In genomic region chr12:105642770-105643321, GRCm38 (mm10) we compare ENCODE assay signal across 28 mouse cellular contexts. TPM values are rescaled to one million over a fixed set of nuclear protein-coding genes. Genes with fewer than 3 reads are reported as not detected.
DNase-seq lines count a peak whose midpoint lies in the region; ATAC-seq and TF ChIP-seq lines count a peak whose summit lies in the region.
"Had no signal": no experiment of that assay in that cellular context is flagged by ENCODE, and none has a peak within 500 bp of the region (broad histone marks: within the 10 kb centered on the region; RNA-seq: fewer than 3 reads in every experiment).

No protein-coding gene starts in this region.

- ATAC-seq in lung, embryonic 16.5 days (ENCODE audit: low read depth), result peak; percentile 56; the same call in 1 of the 2 replicates
- ATAC-seq in lung, postnatal 0 days, result peak; percentile 65
- ATAC-seq: CD4-positive, CD25-positive, alpha-beta regulatory T cell, adult 4 months; forebrain, embryonic 14.5 days; forebrain, postnatal 0 days had no signal

- peak; percentile 30 for DNase-seq in lung, postnatal 0 days (ENCODE audit: low spot score)
- peak; percentile 6 for DNase-seq in lung, postnatal 25 days (ENCODE audit: low spot score)
- DNase-seq in thymus, postnatal 10 days (ENCODE audit: low spot score in 2 of 2), result no peak
- no peak for DNase-seq in ovary, postnatal 10 days (ENCODE audit: low spot score)
- no peak for DNase-seq in liver
- DNase-seq: adrenal gland, adult 2 months; adrenal gland, postnatal 14 days; cerebellum, adult 11 months; cerebellum, adult 2 months; cerebellum, adult 9-11 months; cerebellum, postnatal 25 days; forebrain, postnatal 0 days; gastrocnemius, adult 2 months; gastrocnemius, postnatal 25 days; heart, adult 18-20 months; heart, postnatal 10 days; heart, postnatal 36 days had no signal

- H3K4me2 ChIP-seq in lung, embryonic 16.5 days (ENCODE audit: low read depth, low read length), result no peak overlapping the region
- H3K4me2 ChIP-seq in lung, postnatal 0 days (replicated peaks; ENCODE audit: low read depth, low read length), result no peak overlapping the region
- H3K4me2 ChIP-seq: embryonic facial prominence, embryonic 12.5 days; embryonic facial prominence, embryonic 15.5 days; heart, embryonic 12.5 days; heart, embryonic 15.5 days; hindbrain, embryonic 13.5 days had no signal

- H3K4me1 ChIP-seq in lung, embryonic 16.5 days (replicated peaks; ENCODE audit: control insufficient read depth, insufficient read depth, low read length), result no peaks in the 10 kb centered on the region
- no peaks in the 10 kb centered on the region for H3K4me1 ChIP-seq in lung, postnatal 0 days (ENCODE audit: insufficient read depth, low read depth, low read length)
- H3K4me1 ChIP-seq: embryonic facial prominence, embryonic 12.5 days; embryonic facial prominence, embryonic 15.5 days; heart, embryonic 12.5 days; heart, embryonic 15.5 days; hindbrain, embryonic 10.5 days; hindbrain, embryonic 13.5 days had no signal

- no peak overlapping the region for H3K4me3 ChIP-seq in lung, embryonic 16.5 days (ENCODE audit: low read length)
- H3K4me3 ChIP-seq in lung, postnatal 0 days (ENCODE audit: low read depth, low read length), result no peak overlapping the region
- H3K4me3 ChIP-seq: embryonic facial prominence, embryonic 12.5 days; embryonic facial prominence, embryonic 15.5 days; gastrocnemius, adult 2 months; heart, embryonic 12.5 days; heart, embryonic 15.5 days; hindbrain, embryonic 10.5 days; hindbrain, embryonic 13.5 days had no signal

- no peak overlapping the region for H3K9ac ChIP-seq in lung, embryonic 16.5 days (ENCODE audit: low read length)
- no peak overlapping the region for H3K9ac ChIP-seq in lung, postnatal 0 days (replicated peaks; ENCODE audit: low read depth)
- H3K9ac ChIP-seq: embryonic facial prominence, embryonic 12.5 days; embryonic facial prominence, embryonic 15.5 days; forebrain, postnatal 0 days; heart, embryonic 12.5 days; heart, embryonic 15.5 days; hindbrain, embryonic 13.5 days had no signal

- no peak for TF ChIP-seq CTCF in lung, postnatal 0 days (IDR thresholded peaks at IDR 0.05)

- H3K27me3 ChIP-seq in lung, embryonic 16.5 days (ENCODE audit: control insufficient read depth, insufficient read depth, low read depth, low read length), result no peaks in the 10 kb centered on the region
- H3K27me3 ChIP-seq in lung, postnatal 0 days (replicated peaks; ENCODE audit: insufficient read depth, low read length), result no peaks in the 10 kb centered on the region
- H3K27me3 ChIP-seq: embryonic facial prominence, embryonic 12.5 days; embryonic facial prominence, embryonic 15.5 days; heart, embryonic 12.5 days; heart, embryonic 15.5 days; hindbrain, embryonic 13.5 days had no signal

- no peak overlapping the region for H3K27ac ChIP-seq in lung, embryonic 16.5 days (ENCODE audit: low read length)
- no peak overlapping the region for H3K27ac ChIP-seq in lung, postnatal 0 days (ENCODE audit: low read length)
- H3K27ac ChIP-seq: embryonic facial prominence, embryonic 12.5 days; embryonic facial prominence, embryonic 15.5 days; gastrocnemius, adult 2 months; heart, embryonic 15.5 days; hindbrain, embryonic 10.5 days; hindbrain, embryonic 13.5 days had no signal

- WGBS in lung, embryonic 16.5 days, result 46% methylated on average over 11 of the region's 11 CpGs
- 55% methylated on average over 11 of the region's 11 CpGs for WGBS in lung, postnatal 0 days

- no peaks in the 10 kb centered on the region for H3K9me3 ChIP-seq in lung, embryonic 16.5 days (ENCODE audit: control insufficient read depth, low read length)
- H3K9me3 ChIP-seq in lung, postnatal 0 days (ENCODE audit: low read length), result no peaks in the 10 kb centered on the region
- H3K9me3 ChIP-seq: embryonic facial prominence, embryonic 12.5 days; embryonic facial prominence, embryonic 15.5 days; heart, embryonic 12.5 days; heart, embryonic 15.5 days; hindbrain, embryonic 10.5 days; hindbrain, embryonic 13.5 days had no signal

- TF ChIP-seq EP300 in lung, postnatal 0 days (IDR thresholded peaks at IDR 0.05), result no peak

- peaks cover 59% of the 10 kb centered on the region for H3K36me3 ChIP-seq in lung, embryonic 16.5 days (ENCODE audit: control insufficient read depth, insufficient read depth, low read length)
- H3K36me3 ChIP-seq in lung, postnatal 0 days (ENCODE audit: insufficient read depth, low read length), result peaks cover 69% of the 10 kb centered on the region

RNA-seq across cellular contexts. Expression of gene Bdkrb1, which starts 40.0 kb away (rescaled TPM):
- not detected in 2 replicates for polyA plus RNA-seq in lung, embryonic 16.5 days (2015; fragmentation: Nextera tagmentation; extraction: Ambion mirVana)
- 0.26 and 0.37 TPM in 2 replicates for polyA plus RNA-seq in lung, postnatal 0 days (2015; fragmentation: Nextera tagmentation; extraction: Ambion mirVana)
- polyA plus RNA-seq: cerebellum, adult 2 months; embryonic facial prominence, embryonic 12.5 days; forebrain, embryonic 11.5 days; forebrain, embryonic 14.5 days; frontal cortex, adult 2 months; heart, embryonic 12.5 days; heart, embryonic 15.5 days had no signal

RNA-seq across cellular contexts. Expression of gene Gskip, which starts 41.8 kb away (rescaled TPM):
- polyA plus RNA-seq in lung, embryonic 16.5 days (2015; fragmentation: Nextera tagmentation; extraction: Ambion mirVana), result 27.1 and 29.1 TPM in 2 replicates
- 26.5 and 27.7 TPM in 2 replicates for polyA plus RNA-seq in lung, postnatal 0 days (2015; fragmentation: Nextera tagmentation; extraction: Ambion mirVana)

RNA-seq across cellular contexts. Expression of gene Atg2b, which starts 42.2 kb away (rescaled TPM):
- 10.6 and 11.1 TPM in 2 replicates for polyA plus RNA-seq in lung, embryonic 16.5 days (2015; fragmentation: Nextera tagmentation; extraction: Ambion mirVana)
- 6.4 and 7.5 TPM in 2 replicates for polyA plus RNA-seq in lung, postnatal 0 days (2015; fragmentation: Nextera tagmentation; extraction: Ambion mirVana)

Comparison
In these comparisons a context has a peak if more than half of its experiments do, and no peak if none do; other contexts are left out.
1. DNase-seq: peak in lung, postnatal 0 days (single experiment) and lung, postnatal 25 days (single experiment); none in thymus, postnatal 10 days (0 of 2), ovary, postnatal 10 days (single experiment) and liver (single experiment).